Mouse (Mus musculus): ENCODE data around the gene Madd. TPM values are rescaled to one million over a fixed set of nuclear protein-coding genes. Genes with fewer than 3 reads are reported as not detected.

The Madd gene
- total and polyA plus RNA-seq, 2 experiments from 2014 or later: 39.8 to 87.1 TPM

DNA sequence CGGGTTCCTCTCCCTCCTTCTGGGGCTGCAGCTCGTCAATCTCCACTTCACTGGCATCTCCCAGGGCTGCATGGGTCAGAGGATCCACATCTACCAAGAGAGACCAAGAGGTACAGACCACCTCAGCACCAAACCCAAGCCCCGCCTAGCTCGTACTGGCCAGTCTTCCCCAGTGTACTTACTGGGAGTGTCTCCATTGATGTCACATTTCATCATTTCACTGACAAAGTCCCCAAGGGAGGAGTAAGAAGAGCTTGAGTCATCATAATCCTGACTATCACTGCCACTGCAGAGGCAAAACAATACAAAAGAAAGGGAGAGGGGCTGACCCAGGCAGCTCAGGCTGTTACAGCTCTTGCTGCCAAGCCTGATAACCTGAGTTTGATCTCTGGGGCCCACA, 16.0 kb downstream of the Madd start:
- no peaks in the 10 kb centered on the region for H3K4me1 ChIP-seq (ENCODE audit: insufficient read depth, low read length)
- TF ChIP-seq CTCF (IDR thresholded peaks at IDR 0.05): no peak
- no peak overlapping the region for H3K4me3 ChIP-seq (ENCODE audit: low read depth, low read length)
- H3K27ac ChIP-seq (ENCODE audit: low read depth, low read length): no peak overlapping the region
- H3K9me3 ChIP-seq (ENCODE audit: low read length): no peaks in the 10 kb centered on the region
- H3K4me2 ChIP-seq (ENCODE audit: low read depth, low read length, poor library complexity, severe bottlenecking): no peak overlapping the region
- H3K9ac ChIP-seq (replicated peaks; ENCODE audit: low read length, poor library complexity, severe bottlenecking): no peak overlapping the region
- H3K27me3 ChIP-seq (ENCODE audit: insufficient read depth, low read length): no peaks in the 10 kb centered on the region
- WGBS: 83% methylated on average over 4 of the region's 4 CpGs
- DNase-seq (ENCODE audit: low spot score) (no peak), ATAC-seq (ENCODE audit: low FRiP score) (no peak)
- H3K36me3 ChIP-seq (ENCODE audit: insufficient read depth, low read length): peaks cover 84% of the 10 kb centered on the region

DNA sequence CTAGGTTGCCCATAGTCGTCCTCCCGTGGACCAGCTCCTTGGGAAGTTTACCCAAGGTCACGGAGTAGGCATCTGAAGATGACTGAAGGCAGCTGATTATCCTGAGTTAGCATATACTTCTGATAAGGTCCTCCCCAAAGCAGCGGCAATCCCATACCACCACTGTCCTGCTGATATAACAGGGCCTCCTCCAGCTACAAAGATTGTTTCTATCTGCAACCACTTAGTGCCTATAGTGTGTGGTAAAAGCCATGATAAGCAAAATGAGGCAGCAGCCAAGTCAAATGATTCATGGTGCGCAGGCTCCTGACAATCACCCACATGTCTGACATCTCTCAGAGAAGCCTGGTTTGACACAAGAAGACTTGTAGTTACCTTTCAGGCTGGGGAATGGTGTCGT, 18.6 kb downstream of the Madd start:
- DNase-seq (ENCODE audit: low spot score) (no peak), ATAC-seq (ENCODE audit: low FRiP score) (no peak)
- Histone ChIP-seq H3K9me3 (ENCODE audit: low read length) (no peaks in the 10 kb centered on the region), H3K4me1 (ENCODE audit: insufficient read depth, low read length) (no peaks in the 10 kb centered on the region), H3K4me3 (ENCODE audit: low read depth, low read length) (no peak overlapping the region), H3K27ac (ENCODE audit: low read depth, low read length) (no peak overlapping the region), H3K27me3 (ENCODE audit: insufficient read depth, low read length) (no peaks in the 10 kb centered on the region), H3K4me2 (ENCODE audit: low read depth, low read length, poor library complexity, severe bottlenecking) (no peak overlapping the region), H3K36me3 (ENCODE audit: insufficient read depth, low read length) (peaks cover 88% of the 10 kb centered on the region), H3K9ac (replicated peaks; ENCODE audit: low read length, poor library complexity, severe bottlenecking) (no peak overlapping the region)
- no peak for TF ChIP-seq CTCF (IDR thresholded peaks at IDR 0.05)
- 94% methylated on average over 6 of the region's 6 CpGs for WGBS

DNA sequence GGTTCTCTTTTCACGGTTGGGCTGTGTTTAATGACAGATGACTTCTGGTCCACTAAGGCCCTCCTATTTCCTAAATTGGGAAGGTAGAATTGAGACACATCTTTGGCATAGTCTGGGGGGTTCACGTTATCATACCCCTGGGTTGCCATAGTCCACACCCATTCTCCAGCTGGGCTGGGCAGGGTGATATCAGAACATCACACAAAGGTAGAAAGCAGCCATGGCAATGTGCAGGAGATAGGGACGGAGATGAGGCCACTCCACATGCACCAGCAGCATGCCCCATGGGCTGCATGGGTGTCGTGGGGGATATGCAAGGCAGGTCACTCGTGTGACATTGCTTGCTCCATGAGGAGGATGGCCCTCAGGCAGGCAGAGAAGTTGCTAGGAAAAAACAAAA, 20.1 kb downstream of the Madd start:
- no peaks in the 10 kb centered on the region for H3K27me3 ChIP-seq (ENCODE audit: insufficient read depth, low read length)
- no peak for DNase-seq (ENCODE audit: low spot score)
- H3K4me3 ChIP-seq (ENCODE audit: low read depth, low read length): no peak overlapping the region
- H3K4me2 ChIP-seq (ENCODE audit: low read depth, low read length, poor library complexity, severe bottlenecking): no peak overlapping the region
- peaks cover 86% of the 10 kb centered on the region for H3K36me3 ChIP-seq (ENCODE audit: insufficient read depth, low read length)
- no peak for TF ChIP-seq CTCF (IDR thresholded peaks at IDR 0.05)
- no peak overlapping the region for H3K9ac ChIP-seq (replicated peaks; ENCODE audit: low read length, poor library complexity, severe bottlenecking)
- H3K9me3 ChIP-seq (ENCODE audit: low read length): no peaks in the 10 kb centered on the region
- H3K27ac ChIP-seq (ENCODE audit: low read depth, low read length): no peak overlapping the region
- 92% methylated on average over 5 of the region's 5 CpGs for WGBS
- no peaks in the 10 kb centered on the region for H3K4me1 ChIP-seq (ENCODE audit: insufficient read depth, low read length)
- no peak for ATAC-seq (ENCODE audit: low FRiP score)

DNA sequence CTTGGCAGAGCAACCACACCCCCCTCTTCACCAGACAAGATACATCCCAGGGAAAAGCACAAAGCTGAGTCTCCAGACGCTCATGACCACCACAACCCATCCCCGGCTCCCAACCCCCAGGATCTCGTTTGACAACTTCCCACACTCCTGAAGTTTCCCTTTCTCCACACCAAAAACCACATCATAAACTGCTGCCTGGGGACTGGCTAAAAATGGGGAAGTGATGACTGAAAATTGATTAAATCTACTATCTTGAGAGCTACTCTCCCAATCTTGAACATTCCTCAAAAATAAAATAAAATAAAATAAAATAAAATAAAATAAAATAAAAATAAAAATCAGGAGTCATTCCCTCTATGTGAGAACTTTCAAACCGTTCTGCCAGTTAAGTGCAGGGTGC, 20.7 kb downstream of the Madd start:
- no peak for TF ChIP-seq CTCF (IDR thresholded peaks at IDR 0.05)
- no peak overlapping the region for H3K4me3 ChIP-seq (ENCODE audit: low read depth, low read length)
- peaks cover 87% of the 10 kb centered on the region for H3K36me3 ChIP-seq (ENCODE audit: insufficient read depth, low read length)
- no peak overlapping the region for H3K27ac ChIP-seq (ENCODE audit: low read depth, low read length)
- 86% methylated on average over 4 of the region's 4 CpGs for WGBS
- H3K9ac ChIP-seq (replicated peaks; ENCODE audit: low read length, poor library complexity, severe bottlenecking): no peak overlapping the region
- H3K27me3 ChIP-seq (ENCODE audit: insufficient read depth, low read length): no peaks in the 10 kb centered on the region
- no peaks in the 10 kb centered on the region for H3K4me1 ChIP-seq (ENCODE audit: insufficient read depth, low read length)
- no peaks in the 10 kb centered on the region for H3K9me3 ChIP-seq (ENCODE audit: low read length)
- no peak for DNase-seq (ENCODE audit: low spot score)
- no peak for ATAC-seq (ENCODE audit: low FRiP score)
- no peak overlapping the region for H3K4me2 ChIP-seq (ENCODE audit: low read depth, low read length, poor library complexity, severe bottlenecking)

DNA sequence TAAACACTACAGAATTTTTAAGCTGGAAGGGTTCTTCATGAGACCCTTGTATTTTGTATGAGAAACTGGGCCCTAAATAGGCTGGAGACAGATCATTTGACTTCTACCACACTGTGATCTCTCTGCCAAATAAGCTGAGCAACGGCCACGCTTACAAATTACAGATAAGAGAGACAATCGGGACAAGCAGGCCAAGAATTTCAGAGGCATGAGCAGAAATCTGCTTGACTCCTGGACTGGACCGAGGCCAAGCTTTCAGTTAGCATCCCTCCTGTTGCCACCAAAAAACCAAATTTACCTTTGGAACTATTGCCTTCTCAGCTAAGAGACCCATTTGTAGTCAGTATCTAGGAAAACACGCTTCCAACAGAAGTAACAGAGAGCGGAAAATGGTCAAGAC, 23.0 kb downstream of the Madd start:
- Histone ChIP-seq H3K27ac (ENCODE audit: low read depth, low read length) (no peak overlapping the region), H3K27me3 (ENCODE audit: insufficient read depth, low read length) (no peaks in the 10 kb centered on the region), H3K36me3 (ENCODE audit: insufficient read depth, low read length) (peaks cover 83% of the 10 kb centered on the region), H3K9me3 (ENCODE audit: low read length) (no peaks in the 10 kb centered on the region), H3K9ac (replicated peaks; ENCODE audit: low read length, poor library complexity, severe bottlenecking) (no peak overlapping the region), H3K4me1 (ENCODE audit: insufficient read depth, low read length) (no peaks in the 10 kb centered on the region), H3K4me3 (ENCODE audit: low read depth, low read length) (no peak overlapping the region), H3K4me2 (ENCODE audit: low read depth, low read length, poor library complexity, severe bottlenecking) (no peak overlapping the region)
- no peak for TF ChIP-seq CTCF (IDR thresholded peaks at IDR 0.05)
- DNase-seq (ENCODE audit: low spot score) (no peak), ATAC-seq (ENCODE audit: low FRiP score) (no peak)
- WGBS: 94% methylated on average over 6 of the region's 6 CpGs

DNA sequence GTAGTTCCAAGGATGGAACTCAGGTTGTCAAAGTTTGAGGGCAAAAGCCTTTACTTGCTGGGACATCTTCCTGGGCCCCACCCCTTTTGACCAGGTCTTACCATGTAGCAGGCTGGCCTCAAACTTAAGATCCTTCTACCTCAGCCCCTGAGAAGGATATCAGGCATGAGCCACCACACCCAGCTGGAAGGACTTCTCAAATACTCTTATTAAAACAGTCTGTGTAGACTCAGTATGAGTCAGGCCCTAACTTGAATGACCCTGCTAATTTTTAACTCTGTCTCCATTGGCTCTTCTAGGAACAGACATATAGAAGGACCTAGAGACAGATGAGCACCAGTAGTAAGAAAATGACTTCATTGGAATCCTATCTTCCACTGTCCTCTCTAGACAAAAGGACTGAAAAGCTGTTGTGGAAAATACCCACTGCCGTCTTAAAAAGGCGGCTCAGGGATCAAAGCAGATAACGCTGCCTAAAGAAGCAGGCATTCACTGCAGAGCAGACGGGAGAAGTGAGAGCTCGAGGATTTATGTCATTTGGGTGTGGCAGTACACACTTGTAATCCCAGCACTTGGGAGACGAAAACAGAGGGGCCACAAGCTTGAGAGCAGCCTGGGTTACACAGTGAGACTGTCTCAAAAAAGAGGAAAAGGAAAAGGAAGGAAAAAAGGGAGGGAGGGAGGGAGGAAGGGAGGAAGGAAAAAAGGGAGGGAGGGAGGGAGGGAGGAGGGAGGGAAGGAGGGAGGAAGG, 26.5 kb downstream of the Madd start:
- Histone ChIP-seq H3K9me3 (ENCODE audit: low read length) (no peaks in the 10 kb centered on the region), H3K27me3 (ENCODE audit: insufficient read depth, low read length) (no peaks in the 10 kb centered on the region), H3K36me3 (ENCODE audit: insufficient read depth, low read length) (peaks cover 80% of the 10 kb centered on the region), H3K4me2 (ENCODE audit: low read depth, low read length, poor library complexity, severe bottlenecking) (no peak overlapping the region), H3K4me1 (ENCODE audit: insufficient read depth, low read length) (no peaks in the 10 kb centered on the region), H3K4me3 (ENCODE audit: low read depth, low read length) (no peak overlapping the region), H3K27ac (ENCODE audit: low read depth, low read length) (no peak overlapping the region), H3K9ac (replicated peaks; ENCODE audit: low read length, poor library complexity, severe bottlenecking) (no peak overlapping the region)
- no peak for DNase-seq (ENCODE audit: low spot score)
- no peak for ATAC-seq (ENCODE audit: low FRiP score)
- 29% methylated on average over 6 of the region's 6 CpGs for WGBS
- no peak for TF ChIP-seq CTCF (IDR thresholded peaks at IDR 0.05)
